Mouse (Mus musculus) embryonic facial prominence, embryonic 15.5 days (tissue): ENCODE results near the gene S100a1. TPM values are rescaled to one million over a fixed set of nuclear protein-coding genes. Genes with fewer than 3 reads are reported as not detected.

Experiments used
- ATAC-seq: fragments of 200-750 bp; cut with Nextera tagmentation; 2 replicates; pipeline ENCODE4 v1.8.0; 2017; ENCODE audit warnings: low read depth, moderate TSS enrichment; ENCODE audit not compliant: insufficient number of reproducible peaks, low FRiP score, low TSS enrichment
- H3K27ac ChIP-seq: fragments of 300-500 bp; sonication (generic); replicated peaks from 2 replicates; pipeline ENCODE4 v1.5.1; 2015; ENCODE audit warnings: mild to moderate bottlenecking, inconsistent platforms
- H3K27me3 ChIP-seq: fragments of 300-500 bp; sonication (generic); 2 replicates; pipeline ENCODE4 v1.6.1; 2015; ENCODE audit warnings: inconsistent platforms
- H3K36me3 ChIP-seq: fragments of 300-500 bp; sonication (generic); 2 replicates; pipeline ENCODE4 v1.6.1; 2015; ENCODE audit warnings: mild to moderate bottlenecking, inconsistent platforms
- H3K4me1 ChIP-seq: fragments of 300-500 bp; sonication (generic); 2 replicates; pipeline ENCODE4 v1.6.1; 2015; ENCODE audit warnings: inconsistent platforms
- H3K4me2 ChIP-seq: fragments of 300-500 bp; sonication (generic); replicated peaks from 2 replicates; pipeline ENCODE4 v1.6.1; 2015; ENCODE audit warnings: mild to moderate bottlenecking, inconsistent platforms
- H3K4me3 ChIP-seq: fragments of 300-500 bp; sonication (generic); replicated peaks from 2 replicates; pipeline ENCODE4 v1.5.1; 2015; ENCODE audit warnings: mild to moderate bottlenecking, inconsistent platforms
- H3K9ac ChIP-seq: fragments of 300-500 bp; sonication (generic); 2 replicates; pipeline ENCODE4 v1.6.1; 2015; ENCODE audit warnings: inconsistent platforms
- H3K9me3 ChIP-seq: fragments of 300-500 bp; sonication (generic); replicated peaks from 2 replicates; pipeline ENCODE4 v1.6.1; 2016; ENCODE audit warnings: inconsistent platforms
- WGBS: fragments of 180-500 bp; shearing (Covaris S2); methylation state at CpG from one replicate; pipeline ENCODE4 v1.1.7; 2015; 5-methylcytosine and 5-hydroxymethylcytosine counted together
- polyA plus RNA-seq: library from polyadenylated mRNA; unstranded; fragments of >200 nt; fragmentation: Nextera tagmentation; extraction: Ambion mirVana; gene quantifications from 2 replicates; pipeline ENCODE4 v1.2.1, GENCODE M21; 2015

Gene S100a1
- polyA plus RNA-seq, 1 experiment from 2014 or later = 63.7 TPM

- Histone ChIP-seq H3K4me3 (no peak overlapping the region), H3K36me3 (no peaks in the 10 kb centered on the region), H3K27me3 (no peaks in the 10 kb centered on the region), H3K4me1 (no peaks in the 10 kb centered on the region), H3K9me3 (no peaks in the 10 kb centered on the region), H3K9ac (no peak overlapping the region), H3K27ac (no peak overlapping the region), H3K4me2 (no peak overlapping the region)
- WGBS = 54% methylated on average over 5 of the region's 5 CpGs
- ATAC-seq = no peak
Measured at GRCm38 (mm10) chr3:90531713-90532112, 17.5 kb upstream of the S100a1 start.

DNA sequence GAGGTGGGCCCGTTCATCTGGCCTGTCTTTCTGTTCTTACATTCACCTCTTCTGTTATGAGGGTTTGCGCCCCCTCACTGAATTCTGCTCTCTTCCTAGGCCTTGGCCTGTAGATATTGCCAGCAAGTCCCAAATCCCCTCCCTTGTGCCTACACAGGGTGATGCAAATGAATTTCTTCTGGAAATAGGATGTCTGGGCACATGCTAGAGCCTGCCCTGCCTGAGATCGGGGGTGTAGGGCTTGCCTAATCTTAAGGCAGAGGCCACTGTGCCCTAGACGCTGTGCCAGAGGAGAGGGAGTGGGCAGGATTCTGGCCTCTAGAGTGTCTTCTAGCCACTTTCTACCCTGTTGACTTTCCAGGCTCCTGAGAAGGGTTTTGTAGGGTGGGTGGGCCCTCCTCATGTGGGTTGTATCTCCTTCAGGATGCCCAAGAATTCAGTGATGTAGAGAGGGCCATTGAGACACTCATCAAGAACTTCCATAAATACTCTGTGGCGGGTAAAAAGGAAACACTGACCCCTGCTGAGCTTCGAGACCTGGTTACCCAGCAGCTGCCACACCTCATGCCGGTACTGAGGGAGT is 13.2 kb upstream of the S100a1 start:
- peak overlapping the region; percentile 33 for H3K4me2 ChIP-seq
- no peaks in the 10 kb centered on the region for H3K9me3 ChIP-seq
- H3K27me3 ChIP-seq = no peaks in the 10 kb centered on the region
- peak overlapping the region; percentile 66 for H3K27ac ChIP-seq
- H3K36me3 ChIP-seq = no peaks in the 10 kb centered on the region
- H3K4me3 ChIP-seq = peak overlapping the region; percentile 32
- 84% methylated on average over 7 of the region's 7 CpGs for WGBS
- ATAC-seq = 0 out of 2 replicates have a peak, but pooled peaks have one; percentile 12
- H3K4me1 ChIP-seq = peaks cover 11% of the 10 kb centered on the region
- no peak overlapping the region for H3K9ac ChIP-seq

DNA sequence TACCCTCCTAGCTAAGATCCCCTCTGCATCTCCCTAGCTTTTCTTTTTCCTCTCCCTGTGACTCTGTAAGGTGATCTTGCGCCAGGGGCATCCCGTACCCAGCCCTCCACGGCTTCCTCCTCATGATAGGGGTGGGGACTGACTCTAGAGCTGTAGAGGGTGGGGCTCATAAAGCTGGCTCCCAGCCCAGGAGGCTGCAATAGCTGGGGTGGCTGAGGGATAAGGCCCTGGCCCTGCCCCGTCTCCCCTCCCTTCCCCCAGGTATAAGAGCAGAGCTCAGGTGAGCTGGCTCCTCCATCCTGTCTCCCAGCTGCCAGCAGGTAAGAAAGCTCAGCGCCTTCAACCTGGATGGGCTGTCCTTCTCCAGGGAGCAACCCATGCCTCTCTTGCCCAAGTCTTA is 12.4 kb upstream of the S100a1 start, which contains the start of gene S100a14:
TSS of gene S100a14 (plus strand) at position 277 of the 400 bp plus-strand sequence.
- peak; percentile 74 for ATAC-seq
- Histone ChIP-seq H3K36me3 (no peaks in the 10 kb centered on the region), H3K4me2 (peak within 1 kb of the TSS; percentile 33), H3K27ac (peak within 1 kb of the TSS; percentile 80), H3K9me3 (no peaks in the 10 kb centered on the region), H3K9ac (no peak within 1 kb of the TSS), H3K27me3 (no peaks in the 10 kb centered on the region), H3K4me3 (peak within 1 kb of the TSS; percentile 32), H3K4me1 (peaks cover 11% of the 10 kb centered on the region)
- 46% methylated on average over 5 of the region's 5 CpGs for WGBS

DNA sequence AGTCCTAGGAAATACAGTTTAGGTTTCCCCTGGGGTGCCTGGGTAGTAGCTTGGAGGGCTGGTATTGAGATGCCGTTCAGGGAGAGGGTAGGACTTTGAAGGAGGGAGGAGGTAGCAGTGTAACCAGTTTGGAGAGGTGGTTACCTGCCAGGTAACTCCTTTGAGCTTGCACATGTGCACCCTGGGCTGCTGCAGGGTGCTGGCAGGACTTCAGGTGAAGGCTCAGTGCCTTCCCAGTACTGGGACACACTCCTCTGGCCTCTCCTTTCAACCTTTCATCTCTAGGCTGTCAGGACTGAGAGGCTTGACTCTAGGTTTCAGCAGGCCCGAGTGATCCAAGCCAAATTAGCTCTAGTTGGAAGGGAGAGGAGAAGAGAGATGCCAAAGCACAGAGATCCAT is 11.9 kb upstream of the S100a1 start:
- Histone ChIP-seq H3K27me3 (no peaks in the 10 kb centered on the region), H3K4me2 (0 out of 2 replicates have a peak overlapping the region, but pooled peaks have one; percentile 19), H3K4me3 (no peak overlapping the region), H3K9me3 (no peaks in the 10 kb centered on the region), H3K4me1 (peaks cover 11% of the 10 kb centered on the region), H3K9ac (no peak overlapping the region), H3K36me3 (no peaks in the 10 kb centered on the region), H3K27ac (peak overlapping the region; percentile 80)
- WGBS = 61% methylated on average over 2 of the region's 2 CpGs
- ATAC-seq = peak; percentile 41; the same call in 1 of the 2 replicates

DNA sequence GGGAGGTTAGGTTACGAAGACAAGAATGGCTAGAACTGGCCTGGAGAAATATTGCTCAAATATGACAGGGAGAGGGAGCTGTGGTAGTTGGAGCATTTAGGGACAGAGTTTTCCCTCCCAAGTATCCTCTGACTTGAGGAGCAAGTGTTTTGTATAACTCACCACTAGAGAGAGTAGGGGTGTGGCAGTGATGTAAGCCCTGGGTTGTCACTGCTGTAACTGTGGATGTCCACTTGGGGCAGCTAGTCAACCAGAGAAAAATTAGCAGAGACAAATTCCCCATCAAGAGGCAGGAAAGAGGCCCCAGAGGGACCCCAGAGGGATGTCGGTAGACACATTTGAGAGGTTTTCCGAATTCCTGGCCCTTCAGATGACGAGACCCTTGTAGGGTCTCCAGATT is 11.2 kb upstream of the S100a1 start:
- H3K36me3 ChIP-seq = no peaks in the 10 kb centered on the region
- peaks cover 11% of the 10 kb centered on the region for H3K4me1 ChIP-seq
- 50% methylated on average over 4 of the region's 4 CpGs for WGBS
- no peak overlapping the region for H3K4me3 ChIP-seq
- peak overlapping the region; percentile 80 for H3K27ac ChIP-seq
- H3K27me3 ChIP-seq = no peaks in the 10 kb centered on the region
- no peaks in the 10 kb centered on the region for H3K9me3 ChIP-seq
- no peak overlapping the region for H3K4me2 ChIP-seq
- no peak for ATAC-seq
- H3K9ac ChIP-seq = no peak overlapping the region

DNA sequence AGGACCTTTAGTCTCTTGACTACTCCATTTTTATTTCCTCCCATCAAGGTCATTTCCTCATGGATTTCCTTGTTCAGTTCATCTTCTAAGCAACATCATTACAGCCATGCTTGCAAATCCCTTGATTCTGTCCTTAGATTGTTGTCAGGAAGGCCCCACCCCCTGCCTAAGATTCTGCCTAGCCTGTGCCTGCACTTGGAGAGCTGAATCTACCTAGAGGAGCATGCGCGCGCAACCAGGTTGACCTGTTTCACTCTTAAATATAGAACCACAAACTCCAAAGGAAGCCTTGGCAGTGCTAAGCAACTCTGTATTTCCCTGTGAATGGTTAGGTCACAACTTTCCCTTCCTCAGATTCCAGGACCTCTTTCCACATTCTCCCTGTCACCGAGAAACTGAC is 3.5 kb upstream of the S100a1 start:
- 78% methylated on average over 4 of the region's 4 CpGs for WGBS
- no peak overlapping the region for H3K27ac ChIP-seq
- H3K9ac ChIP-seq = no peak overlapping the region
- peaks cover 24% of the 10 kb centered on the region for H3K4me1 ChIP-seq
- no peak for ATAC-seq
- H3K36me3 ChIP-seq = no peaks in the 10 kb centered on the region
- no peak overlapping the region for H3K4me2 ChIP-seq
- no peaks in the 10 kb centered on the region for H3K27me3 ChIP-seq
- no peaks in the 10 kb centered on the region for H3K9me3 ChIP-seq
- H3K4me3 ChIP-seq = no peak overlapping the region

GRCm38 (mm10) chr3:90515789-90516188 is 1.6 kb upstream of the S100a1 start:
- Histone ChIP-seq H3K4me1 (peaks cover 24% of the 10 kb centered on the region), H3K9me3 (no peaks in the 10 kb centered on the region), H3K4me2 (peak overlapping the region; percentile 88; the same call in 1 of the 2 replicates), H3K27me3 (no peaks in the 10 kb centered on the region), H3K36me3 (no peaks in the 10 kb centered on the region), H3K27ac (no peak overlapping the region), H3K9ac (no peak overlapping the region), H3K4me3 (no peak overlapping the region)
- WGBS = 92% methylated on average over 4 of the region's 4 CpGs
- no peak for ATAC-seq

- H3K9ac ChIP-seq = peak overlapping the region; percentile 21
- WGBS = 56% methylated on average over 1 of the region's 1 CpGs
- H3K4me3 ChIP-seq = peak overlapping the region; percentile 48
- no peak for ATAC-seq
- no peaks in the 10 kb centered on the region for H3K27me3 ChIP-seq
- no peaks in the 10 kb centered on the region for H3K36me3 ChIP-seq
- no peak overlapping the region for H3K27ac ChIP-seq
- peak overlapping the region; percentile 88 for H3K4me2 ChIP-seq
- no peaks in the 10 kb centered on the region for H3K9me3 ChIP-seq
- H3K4me1 ChIP-seq = peaks cover 24% of the 10 kb centered on the region
Measured at GRCm38 (mm10) chr3:90515242-90515641, 1.1 kb upstream of the S100a1 start.

GRCm38 (mm10) chr3:90514691-90515090 is 499 bp upstream of the S100a1 start:
- Histone ChIP-seq H3K4me3 (peak overlapping the region; percentile 48), H3K9ac (peak overlapping the region; percentile 21), H3K27me3 (no peaks in the 10 kb centered on the region), H3K36me3 (no peaks in the 10 kb centered on the region), H3K4me2 (peak overlapping the region; percentile 88), H3K27ac (peak overlapping the region; percentile 71), H3K9me3 (no peaks in the 10 kb centered on the region), H3K4me1 (peaks cover 24% of the 10 kb centered on the region)
- under 1% methylated on average over 10 of the region's 10 CpGs for WGBS
- peak; percentile 82 for ATAC-seq

DNA sequence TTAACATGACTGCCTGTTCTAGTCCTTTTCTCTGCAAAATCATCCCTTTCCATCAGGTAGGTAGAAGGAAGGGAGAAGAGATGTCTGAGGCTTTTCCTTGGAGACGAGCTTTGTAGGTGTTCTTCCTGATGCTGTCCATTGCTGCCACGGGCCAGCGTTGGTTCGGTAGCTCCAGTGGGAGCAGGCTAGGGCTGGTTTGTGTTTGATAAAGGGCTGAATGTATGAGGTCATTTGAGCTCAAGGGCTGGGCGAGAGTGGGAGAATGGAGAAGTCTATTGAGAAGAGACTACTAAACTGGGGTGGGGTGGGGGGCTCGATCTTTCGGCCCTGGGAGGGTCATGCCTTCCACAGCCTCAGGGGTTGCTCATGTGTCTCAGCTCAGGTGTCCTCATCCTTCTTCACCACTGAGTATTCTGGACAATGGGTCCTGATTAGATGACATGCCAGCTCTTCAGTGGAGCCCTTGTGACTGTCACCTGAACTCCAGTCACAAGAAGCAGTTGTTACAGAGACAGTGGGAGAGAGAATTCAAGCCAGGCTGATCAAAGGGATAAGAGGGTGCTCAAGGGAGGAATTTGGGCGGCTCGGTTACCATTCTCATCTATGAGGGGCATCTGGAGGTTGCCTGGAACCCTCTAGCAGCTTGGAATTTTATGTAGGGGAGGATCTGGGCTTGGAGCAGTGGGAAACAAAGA is 1.1 kb downstream of the S100a1 start:
- peak overlapping the region; percentile 88; the same call in 1 of the 2 replicates for H3K4me2 ChIP-seq
- H3K36me3 ChIP-seq = no peaks in the 10 kb centered on the region
- no peaks in the 10 kb centered on the region for H3K9me3 ChIP-seq
- 72% methylated on average over 9 of the region's 9 CpGs for WGBS
- H3K9ac ChIP-seq = no peak overlapping the region
- no peak overlapping the region for H3K27ac ChIP-seq
- H3K27me3 ChIP-seq = no peaks in the 10 kb centered on the region
- H3K4me1 ChIP-seq = peaks cover 27% of the 10 kb centered on the region
- no peak for ATAC-seq
- peak overlapping the region; percentile 48; the same call in 1 of the 2 replicates for H3K4me3 ChIP-seq

GRCm38 (mm10) chr3:90512276-90512675 is 1.9 kb downstream of the S100a1 start:
- no peak overlapping the region for H3K4me3 ChIP-seq
- peaks cover 35% of the 10 kb centered on the region for H3K4me1 ChIP-seq
- no peak for ATAC-seq
- H3K27ac ChIP-seq = no peak overlapping the region
- H3K27me3 ChIP-seq = no peaks in the 10 kb centered on the region
- no peak overlapping the region for H3K9ac ChIP-seq
- no peak overlapping the region for H3K4me2 ChIP-seq
- peaks cover 6% of the 10 kb centered on the region; the same call in 1 of the 2 replicates for H3K36me3 ChIP-seq
- 84% methylated on average over 5 of the region's 5 CpGs for WGBS
- H3K9me3 ChIP-seq = no peaks in the 10 kb centered on the region
